Mouse (Mus musculus): ENCODE results near the gene Pheta1. TPM values are rescaled to one million over a fixed set of nuclear protein-coding genes. Genes with fewer than 3 reads are reported as not detected.
"Not testable (repeated sequence)": the region's sequence is repeated elsewhere in the genome, so short reads cannot be mapped to it uniquely, and the experiment has no call there.

Gene Pheta1
- polyA plus RNA-seq, 2 experiments from 2014 or later = 0.60 to 1.2 TPM

DNA sequence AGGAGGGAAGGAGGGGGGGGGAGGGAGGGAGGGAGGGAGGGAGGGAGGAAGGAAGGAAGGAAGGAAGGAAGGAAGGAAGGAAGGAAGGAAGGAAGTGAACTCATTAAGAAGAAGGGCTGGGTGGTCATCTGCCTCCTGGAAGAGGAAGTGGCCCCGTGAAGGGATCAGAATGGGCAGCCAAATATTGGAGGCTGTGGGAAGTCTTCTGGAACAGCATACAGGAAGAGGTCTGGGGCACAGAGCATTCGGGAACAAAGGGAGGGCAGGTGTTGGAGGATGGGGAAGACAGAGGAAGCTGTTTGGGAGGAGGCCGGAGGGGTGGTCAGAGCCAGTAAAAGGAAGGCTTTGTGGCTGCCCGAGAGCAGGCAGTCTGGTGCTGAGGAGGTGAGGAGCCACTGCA lies 3.4 kb upstream of the Pheta1 start:
- ATAC-seq = no peak

DNA sequence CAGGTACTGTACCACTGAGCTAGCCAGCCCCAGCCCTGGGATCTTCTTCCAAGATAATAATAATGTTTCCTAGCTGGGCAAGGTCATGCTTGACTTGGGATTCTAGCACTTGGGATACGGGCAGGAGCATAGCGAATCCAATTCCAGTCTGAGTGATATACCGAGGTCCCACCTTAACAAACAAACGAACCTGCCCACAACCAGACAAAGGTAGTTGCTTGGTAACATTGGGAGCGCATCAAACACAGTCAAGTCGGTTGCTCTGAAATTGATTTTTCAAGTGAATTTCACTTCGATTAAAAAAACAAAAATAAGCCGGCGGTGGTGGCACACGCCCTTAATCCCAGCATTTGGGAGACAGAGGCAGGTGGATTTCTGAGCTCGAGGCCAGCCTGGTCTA lies 2.5 kb upstream of the Pheta1 start:
- ATAC-seq = no peak

DNA sequence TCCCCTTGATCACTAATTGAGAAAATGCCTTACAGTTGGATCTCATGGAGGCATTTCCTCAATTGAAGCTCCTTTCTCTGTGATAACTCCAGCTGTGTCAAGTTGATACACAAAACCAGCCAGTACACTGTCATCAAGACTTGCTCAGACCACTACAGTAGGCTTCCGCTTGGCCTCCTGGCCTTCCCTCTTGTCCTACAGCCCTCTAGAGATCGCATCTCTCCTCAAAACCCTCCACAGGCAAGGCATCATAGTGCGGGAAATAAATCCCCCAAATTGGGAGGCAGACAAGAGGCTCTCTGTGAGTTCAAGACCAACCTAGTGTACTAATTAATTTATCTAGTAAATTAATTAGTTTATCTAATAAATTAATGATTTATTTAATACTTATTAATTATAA lies 1.5 kb upstream of the Pheta1 start:
- not testable (repeated sequence) for ATAC-seq

GRCm38 (mm10) chr5:121848035-121848519 lies 707 bp upstream of the Pheta1 start:
- ATAC-seq = peak; percentile 22

DNA sequence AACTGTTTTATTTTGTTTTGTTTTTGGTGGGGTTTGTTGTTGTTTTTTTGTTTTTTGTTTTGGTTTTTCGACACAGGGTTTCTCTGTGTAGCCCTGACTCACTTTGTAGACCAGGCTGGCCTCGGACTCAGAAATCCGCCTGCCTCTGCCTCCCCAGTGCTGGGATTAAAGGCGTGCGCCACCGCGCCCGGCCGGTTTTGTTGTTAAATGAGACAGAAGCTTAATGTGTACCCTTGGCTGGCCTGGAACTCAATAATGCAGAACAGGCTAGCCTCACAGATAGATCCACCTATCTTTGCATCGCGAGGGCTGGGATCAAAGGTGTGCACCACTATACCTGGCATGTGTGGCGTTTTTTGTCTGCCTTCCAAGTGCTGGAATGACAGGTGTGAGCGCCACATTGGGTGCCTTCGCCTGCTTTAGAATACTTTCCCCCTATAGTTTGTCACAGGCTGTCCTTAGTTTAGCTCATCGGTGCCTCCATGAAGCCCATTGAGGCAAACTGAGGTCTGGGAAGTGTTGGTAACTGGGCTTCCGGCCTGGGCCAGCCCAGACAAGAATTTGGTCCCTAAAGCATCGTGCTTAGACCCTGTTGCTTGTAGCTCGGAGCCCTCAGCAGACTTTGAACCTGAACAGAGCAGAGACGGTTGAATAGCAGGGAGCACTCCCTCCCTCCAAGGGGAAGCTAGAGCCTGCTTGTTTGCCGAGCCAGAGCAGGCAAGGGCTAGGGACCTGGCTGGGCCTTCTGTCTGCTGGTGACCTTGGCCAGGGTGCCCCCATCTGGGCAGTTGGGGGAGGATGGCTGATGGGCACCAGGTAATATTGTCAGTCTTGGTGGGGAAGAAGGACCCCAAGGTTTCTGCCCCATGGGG lies 930 bp downstream of the Pheta1 start:
- ATAC-seq = no peak

GRCm38 (mm10) chr5:121853368-121854051 lies 4.7 kb downstream of the Pheta1 start:
- ATAC-seq = no peak

GRCm38 (mm10) chr5:121854768-121855167 lies 6.0 kb downstream of the Pheta1 start:
- no peak for ATAC-seq

DNA sequence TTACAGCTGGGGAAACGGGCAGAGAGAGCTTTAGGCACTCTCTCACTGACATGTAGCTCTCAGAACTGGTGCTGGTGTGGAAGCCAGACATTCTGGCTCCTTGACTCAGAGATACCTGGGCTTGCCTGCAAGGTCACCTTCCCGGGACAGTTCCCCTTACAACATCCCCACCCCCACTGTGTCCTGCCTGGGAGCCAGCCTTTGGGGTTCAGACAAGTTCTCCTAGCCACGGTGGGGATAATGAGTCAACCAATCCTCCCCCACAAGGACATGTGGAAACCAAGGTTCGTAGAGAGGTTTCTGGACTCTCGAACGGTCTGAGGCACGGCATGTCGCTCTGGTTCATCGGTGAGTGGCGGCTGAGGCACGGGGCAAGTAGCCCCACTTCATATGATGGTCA lies 8.0 kb downstream of the Pheta1 start:
- ATAC-seq = no peak

DNA sequence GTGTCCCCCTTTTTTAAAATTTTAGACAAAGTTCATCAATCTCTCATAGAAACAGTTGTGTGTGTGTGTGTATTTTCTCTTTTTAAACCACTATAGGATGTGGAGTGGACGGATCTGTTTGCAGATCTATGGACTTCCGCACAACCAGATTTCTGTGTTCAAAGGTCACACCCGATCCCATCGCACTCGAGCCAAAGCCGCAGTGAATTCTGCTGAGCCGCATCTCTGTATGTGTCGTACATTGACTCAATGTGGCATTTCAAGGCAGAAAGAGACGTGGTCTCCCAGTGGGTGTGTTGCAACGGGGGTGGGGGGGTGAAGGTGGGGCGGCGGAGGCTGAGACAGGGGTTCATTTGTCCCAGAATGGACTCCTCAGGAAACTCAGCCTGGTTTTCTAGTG lies 9.6 kb downstream of the Pheta1 start:
- ATAC-seq = no peak

DNA sequence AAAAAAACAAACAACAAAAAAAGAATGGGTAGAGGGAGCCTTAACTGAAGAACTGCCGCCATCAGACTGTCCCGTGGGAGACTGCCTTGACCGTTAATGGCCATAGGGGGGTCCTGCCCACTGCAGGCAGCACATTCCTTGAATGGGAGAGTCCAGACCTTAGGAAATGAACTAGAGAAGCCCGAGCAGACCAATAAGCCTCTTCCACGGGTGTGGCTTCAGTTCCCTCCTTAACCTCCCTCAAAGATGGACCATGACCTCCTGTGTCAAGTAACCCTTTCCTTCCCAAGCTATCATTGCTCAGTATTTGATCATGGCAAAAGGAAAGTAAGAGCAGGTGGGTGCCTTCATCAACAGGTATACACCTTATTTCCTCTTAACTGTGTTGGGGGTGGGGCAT lies 13.2 kb downstream of the Pheta1 start:
- no peak for ATAC-seq

DNA sequence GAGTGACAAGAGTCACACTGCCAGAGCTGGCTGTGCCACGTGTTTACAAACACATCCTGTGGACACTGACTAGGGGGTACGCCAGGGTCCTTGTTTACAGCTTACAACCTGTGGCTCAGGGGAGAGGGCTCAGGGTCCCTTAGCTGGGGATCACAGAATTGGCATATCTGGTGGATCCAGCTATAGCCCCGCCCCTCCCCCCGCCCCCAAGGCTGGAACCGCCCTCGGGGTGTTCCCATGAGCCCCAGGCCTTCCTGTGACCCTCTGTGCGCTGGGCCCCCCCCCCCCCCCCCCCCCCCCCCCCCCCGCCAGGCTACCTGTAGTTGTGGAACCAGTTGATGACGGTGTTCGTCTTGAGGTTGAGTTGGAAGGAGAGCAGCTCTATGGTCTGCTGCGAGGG lies 15.5 kb downstream of the Pheta1 start:
- no peak for ATAC-seq

DNA sequence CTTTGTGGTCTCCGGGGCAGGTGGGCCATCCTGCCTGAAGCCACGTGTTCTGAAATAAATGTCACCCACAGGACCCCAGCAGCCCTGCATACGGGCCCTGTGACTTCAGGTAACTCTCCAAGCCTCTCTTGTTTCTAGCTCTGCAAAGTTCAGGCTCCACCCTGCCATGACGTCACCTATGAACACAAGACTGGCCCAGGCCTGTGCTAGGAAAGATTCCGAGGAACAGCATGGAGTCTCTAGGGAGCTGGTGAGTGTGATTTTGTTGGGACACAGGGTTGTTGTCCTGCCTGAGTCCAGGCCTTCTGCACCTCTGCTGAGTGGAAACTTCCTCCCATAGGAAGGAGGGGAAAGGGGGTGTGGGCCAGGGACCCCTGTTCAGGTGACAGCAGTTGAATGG lies 19.2 kb downstream of the Pheta1 start:
- no peak for ATAC-seq

GRCm38 (mm10) chr5:121870832-121871231 lies 22.0 kb downstream of the Pheta1 start:
- no peak for ATAC-seq

GRCm38 (mm10) chr5:121871515-121872030 lies 22.8 kb downstream of the Pheta1 start:
- no peak for ATAC-seq

- ATAC-seq = no peak
Measured at GRCm38 (mm10) chr5:121872158-121872557, 23.4 kb downstream of the Pheta1 start.

- ATAC-seq = no peak
Measured at GRCm38 (mm10) chr5:121875041-121875440, 26.3 kb downstream of the Pheta1 start.

GRCm38 (mm10) chr5:121876901-121877300 lies 28.1 kb downstream of the Pheta1 start:
- no peak for ATAC-seq

- ATAC-seq = no peak
Measured at GRCm38 (mm10) chr5:121878703-121879102, 29.9 kb downstream of the Pheta1 start.

GRCm38 (mm10) chr5:121879211-121879610 lies 30.4 kb downstream of the Pheta1 start:
- no peak for ATAC-seq

DNA sequence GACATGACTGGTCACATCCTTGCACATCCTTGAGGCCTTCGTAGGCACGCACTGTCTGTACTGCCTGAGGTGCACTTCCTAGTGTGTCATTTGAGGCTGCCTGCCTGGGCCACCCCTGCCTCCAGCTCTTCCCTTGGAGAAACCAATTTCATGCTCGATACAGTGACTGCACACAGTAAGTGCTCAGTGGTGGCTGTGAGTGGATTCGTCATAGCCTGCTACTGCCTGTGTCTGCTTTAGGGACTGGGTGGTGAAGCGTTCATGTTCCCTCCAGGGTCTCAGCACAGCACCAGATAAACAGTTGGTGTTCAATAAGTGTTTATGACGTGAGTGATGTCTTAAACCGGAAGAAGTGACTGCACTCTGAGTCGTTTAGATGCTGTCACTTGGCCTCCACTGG lies 34.6 kb downstream of the Pheta1 start:
- ATAC-seq = no peak

DNA sequence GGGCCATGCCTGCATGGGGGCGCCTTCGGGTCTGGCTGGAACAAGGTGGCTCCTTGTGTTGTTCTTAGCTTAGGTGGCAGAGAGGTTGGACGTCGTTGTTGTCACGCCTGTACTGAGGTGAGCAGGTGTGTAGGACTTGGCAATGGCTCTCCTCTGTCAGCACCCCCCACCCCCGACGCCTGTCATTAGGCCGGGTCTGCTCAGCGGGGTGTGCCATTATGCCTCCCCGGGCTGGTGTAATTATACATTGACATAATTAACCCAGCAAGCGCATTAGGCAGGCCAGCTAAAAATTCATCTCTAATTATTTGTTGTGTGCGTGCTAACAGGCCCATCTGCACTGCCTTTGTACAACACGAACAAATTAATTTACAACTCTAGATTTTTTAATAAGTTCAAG lies 40.6 kb downstream of the Pheta1 start:
- ATAC-seq = no peak

DNA sequence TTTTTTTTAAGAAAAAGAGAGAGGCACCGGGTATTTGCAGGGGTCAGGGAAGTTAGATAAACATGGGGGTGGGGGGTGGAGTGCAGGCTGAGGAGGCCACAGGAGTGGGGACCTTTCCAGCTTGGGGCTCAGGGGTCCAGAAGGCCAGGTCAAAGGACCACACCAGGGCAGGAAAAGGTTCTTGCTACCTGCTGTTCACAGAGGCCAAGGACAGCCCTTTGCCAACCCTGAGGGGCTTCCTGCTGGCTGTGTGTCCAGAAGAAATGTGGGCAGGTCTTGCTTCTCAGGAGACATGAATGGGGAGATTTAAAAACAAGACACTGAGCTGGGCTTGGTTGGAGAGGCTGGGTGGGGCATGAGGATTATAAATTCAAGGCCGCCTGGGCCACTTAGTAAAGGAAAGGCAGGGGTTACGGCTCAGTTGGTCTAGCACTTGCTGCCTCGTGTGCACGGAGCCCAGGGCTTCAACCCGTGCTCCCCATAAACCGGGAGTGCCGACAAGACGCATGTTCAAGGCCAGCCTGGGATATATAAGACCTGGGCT lies 41.1 kb downstream of the Pheta1 start:
- ATAC-seq = no peak

GRCm38 (mm10) chr5:121890925-121891324 lies 42.1 kb downstream of the Pheta1 start:
- no peak for ATAC-seq

All from activated CD4-positive, CD25-positive, alpha-beta regulatory T cell, adult 4 months (primary cell).